Mouse (Mus musculus) ES-CJ7 (cell line): Measurements from ENCODE around the gene Olfr1284.
A peak's percentile ranks its signal among the peaks of the same experiment; 100 is the strongest.
"Not testable (repeated sequence)": the region's sequence is repeated elsewhere in the genome, so short reads cannot be mapped to it uniquely, and the experiment has no call there.

Source experiments
- DNase-seq: peaks from one replicate; pipeline ENCODE4 v3.0.0; 2011; ENCODE audit warnings: low read depth, low spot score

Olfr1284 gene

DNA sequence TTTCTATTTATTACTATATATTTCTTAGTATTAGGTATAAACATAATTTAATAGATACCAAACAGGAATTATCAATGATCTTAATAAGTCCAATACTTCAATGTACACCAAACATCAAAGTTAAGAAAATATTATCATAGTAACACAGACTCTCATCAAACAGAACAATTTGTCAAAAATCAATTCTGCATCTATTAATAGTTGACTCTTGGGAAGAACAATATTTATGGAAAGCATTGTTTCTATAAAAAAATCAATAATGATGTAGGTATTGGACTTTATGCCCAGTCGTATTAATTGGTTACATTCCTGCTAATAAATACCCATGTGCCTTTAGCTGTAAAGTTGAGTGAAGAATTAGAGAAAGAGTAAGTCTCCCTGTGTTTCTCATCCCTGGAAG is at the start of gene Olfr1284:
Olfr1284 (plus strand) TSS at position 301 of the 400 bp plus-strand sequence.
- DNase-seq: no peak

DNA sequence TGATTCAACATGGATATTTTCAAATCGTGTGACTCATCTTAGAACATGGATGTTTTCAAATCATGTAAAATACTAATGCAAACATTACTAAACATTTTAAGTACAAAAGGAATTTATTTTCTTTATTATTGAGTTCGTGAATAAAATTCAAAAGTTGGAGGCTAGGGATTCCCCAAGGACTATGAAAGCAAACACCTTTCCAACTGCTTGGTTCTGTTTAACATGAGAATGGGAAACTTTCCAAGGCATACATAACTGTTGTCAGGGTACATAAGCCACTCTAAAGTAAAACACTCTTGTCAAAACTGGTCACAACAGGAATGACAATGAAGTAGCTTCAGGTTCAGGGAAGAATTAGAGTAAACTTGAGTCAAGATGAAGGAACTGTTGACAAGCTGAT is 49.1 kb upstream of the Olfr1284 start, which contains the start of gene Olfr1281:
Olfr1281 (plus strand) TSS at position 301 of the 400 bp plus-strand sequence.
- peak; percentile 4 for DNase-seq

DNA sequence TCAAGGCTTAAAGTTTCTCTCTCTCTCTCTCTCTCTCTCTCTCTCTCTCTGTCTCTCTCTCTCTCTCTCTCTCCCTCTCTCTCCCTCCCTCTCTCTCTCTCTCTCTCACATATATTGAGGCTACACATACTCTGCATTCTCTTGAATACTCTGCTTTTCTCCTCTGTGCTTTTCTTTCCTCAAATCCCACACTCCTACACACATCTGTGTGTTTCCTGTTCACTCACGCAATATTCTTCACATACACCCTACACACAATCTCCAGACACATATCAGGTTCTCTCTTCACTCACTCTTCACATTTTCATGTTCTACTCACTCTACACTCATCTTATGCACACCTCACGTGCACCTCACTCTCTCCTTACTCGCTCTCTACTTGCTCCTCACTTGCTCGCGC is 41.6 kb upstream of the Olfr1284 start:
- not testable (repeated sequence) for DNase-seq

- DNase-seq: no peak
Observed at GRCm38 (mm10) chr2:111335976-111336375, 39.3 kb upstream of the Olfr1284 start, which contains the start of gene Olfr1282. Olfr1282 (minus strand) TSS chr2:111336076.

DNA sequence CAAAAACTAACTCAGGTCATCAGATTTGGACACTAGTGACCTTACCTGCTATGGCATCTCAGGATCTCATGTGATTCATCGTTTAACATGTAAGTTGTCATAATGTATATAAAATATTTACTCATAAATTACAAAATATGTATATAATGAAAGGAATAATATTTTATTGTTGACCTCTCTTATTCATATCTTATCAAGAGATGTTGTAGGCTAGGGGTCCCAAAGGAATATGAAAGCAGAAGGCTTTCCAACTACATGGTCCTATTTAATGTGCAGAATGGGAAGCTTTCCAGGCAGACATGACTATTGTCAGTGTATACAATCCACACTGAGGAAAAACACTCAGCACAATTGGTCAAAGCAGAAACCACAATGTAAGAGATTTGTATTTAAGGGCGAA is 8.8 kb upstream of the Olfr1284 start, which contains the start of gene Olfr1283:
Olfr1283 (plus strand) TSS at position 301 of the 400 bp plus-strand sequence.
- DNase-seq: no peak

DNA sequence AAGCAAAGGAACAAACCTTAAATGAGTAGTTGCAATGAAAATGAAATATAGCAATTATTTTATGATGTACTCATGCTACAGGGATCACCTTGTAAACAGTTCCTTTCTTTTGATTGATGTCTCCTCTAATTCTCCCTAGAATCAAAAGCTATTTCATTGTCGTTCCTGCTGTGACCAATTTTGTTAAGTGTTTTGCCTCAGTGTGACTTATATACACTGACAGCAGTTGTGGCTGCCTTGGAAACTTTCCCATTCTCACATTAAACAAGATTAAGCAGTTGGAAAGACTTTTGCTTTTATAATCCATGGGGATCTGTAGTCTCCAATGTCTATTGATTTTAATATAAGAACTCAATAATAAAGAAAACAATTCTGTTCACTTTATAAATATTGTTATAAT is 47.6 kb downstream of the Olfr1284 start, which contains the start of gene Olfr1286:
Olfr1286 (minus strand) TSS at position 185 of the 400 bp plus-strand sequence.
- DNase-seq: no peak
